Mouse (Mus musculus) cerebellum, adult 2 months (tissue): Measurements from ENCODE around the gene Gli2.

Experiments used
- CTCF ChIP-seq: fragments of 200-500 bp; IDR thresholded peaks from 2 replicates; pipeline ENCODE4 v1.5.1; 2011; ENCODE audit warnings: low read depth, mild to moderate bottlenecking, control low read depth, low read length, moderate library complexity, borderline replicate concordance; ENCODE audit not compliant: insufficient read depth
- POLR2A ChIP-seq: fragments of 200-500 bp; IDR thresholded peaks from 2 replicates; pipeline ENCODE4 v1.6.1; 2011; ENCODE audit warnings: low read length, control low read depth, borderline replicate concordance; ENCODE audit not compliant: insufficient read depth

GRCm38 (mm10) chr1:118904431-118904830 is 149.0 kb downstream of the Gli2 start:
- TF ChIP-seq CTCF (no peak), POLR2A (no peak)
